Mouse (Mus musculus): ENCODE results near the gene 4930579F01Rik.
"Not testable (repeated sequence)": the region's sequence is repeated elsewhere in the genome, so short reads cannot be mapped to it uniquely, and the experiment has no call there.

The 4930579F01Rik gene

GRCm38 (mm10) chr3:138144642-138145171, 48.9 kb downstream of the 4930579F01Rik start, which contains the start of gene Mttp:
Gene Mttp (minus strand): TSS chr3:138144968.
- peak; percentile 64 to 73 for DNase-seq (ENCODE audit: low spot score in 2 of 2)

DNA sequence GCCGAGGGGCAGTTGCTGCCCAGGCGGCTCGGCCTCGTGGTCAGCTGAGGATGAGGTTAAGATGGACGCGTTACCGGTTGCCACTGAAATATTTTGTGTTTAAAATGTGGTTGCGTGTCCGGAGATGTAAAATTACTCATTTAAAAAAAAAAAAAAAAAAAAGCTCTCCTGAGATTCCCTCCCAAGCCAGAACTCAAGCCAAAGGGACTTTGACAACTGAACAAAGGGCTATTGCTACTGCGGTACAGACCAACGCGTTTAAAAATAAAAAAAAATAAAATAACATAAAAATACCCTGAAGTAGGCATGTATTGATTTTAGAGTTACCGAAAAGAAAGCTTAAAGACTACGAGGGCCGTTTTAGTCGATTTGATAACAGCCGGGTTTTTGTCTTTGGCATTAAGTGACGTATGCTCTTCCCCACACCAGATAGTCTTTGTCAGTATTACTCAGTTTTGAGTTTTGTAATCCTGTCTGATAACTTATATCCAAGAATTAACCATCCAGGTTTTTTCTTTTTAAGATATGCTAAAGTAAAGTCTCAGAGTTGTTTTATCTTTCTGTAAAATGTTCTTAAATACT, 49.5 kb downstream of the 4930579F01Rik start:
- no peak for DNase-seq (ENCODE audit: low spot score in 2 of 2)

DNA sequence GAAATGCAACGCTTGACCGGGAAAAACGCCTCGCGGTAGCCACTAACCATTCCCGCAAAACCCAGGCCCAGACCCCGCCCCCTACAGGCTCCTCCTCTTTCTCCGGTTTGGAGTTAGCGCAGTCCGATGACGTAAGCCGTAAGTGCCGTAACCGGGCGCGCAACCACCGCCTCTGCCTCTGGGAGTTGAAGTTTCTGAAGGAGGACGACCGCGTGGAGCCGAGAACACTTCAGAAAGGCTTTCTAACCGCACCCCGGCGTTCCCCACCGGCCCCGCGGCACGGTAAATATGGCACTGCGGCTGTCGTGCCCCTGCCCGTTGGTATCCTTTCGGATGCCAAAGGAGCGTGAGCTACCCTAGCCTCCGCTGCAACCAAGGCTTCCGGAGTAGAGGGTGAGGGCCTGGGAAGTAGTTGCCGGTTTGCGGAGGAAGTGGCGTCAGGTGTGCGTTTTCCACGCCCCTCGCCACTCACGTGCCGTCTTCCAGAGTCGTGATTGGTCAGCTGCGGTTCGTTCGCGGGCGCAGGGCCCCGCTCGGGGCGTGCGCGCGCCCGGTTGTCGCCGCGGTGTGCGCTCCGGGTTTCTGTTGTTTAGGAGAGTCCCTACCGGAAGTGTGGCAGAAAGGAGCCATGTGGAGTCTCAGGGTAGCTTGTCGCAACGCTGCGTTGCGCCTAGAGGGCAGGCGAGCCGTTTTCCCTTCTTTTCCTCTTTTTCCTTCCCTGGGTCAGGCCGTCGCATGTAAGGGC, 50.1 kb downstream of the 4930579F01Rik start, which contains the start of gene Trmt10a:
TSS of gene Trmt10a (plus strand) at position 134 of the 745 bp plus-strand sequence.
- peak; percentile 95 to 98 for DNase-seq (ENCODE audit: low spot score in 2 of 2)

- DNase-seq (ENCODE audit: low spot score in 2 of 2) = no peak
Observed at GRCm38 (mm10) chr3:138142733-138143314, 50.8 kb downstream of the 4930579F01Rik start.

DNA sequence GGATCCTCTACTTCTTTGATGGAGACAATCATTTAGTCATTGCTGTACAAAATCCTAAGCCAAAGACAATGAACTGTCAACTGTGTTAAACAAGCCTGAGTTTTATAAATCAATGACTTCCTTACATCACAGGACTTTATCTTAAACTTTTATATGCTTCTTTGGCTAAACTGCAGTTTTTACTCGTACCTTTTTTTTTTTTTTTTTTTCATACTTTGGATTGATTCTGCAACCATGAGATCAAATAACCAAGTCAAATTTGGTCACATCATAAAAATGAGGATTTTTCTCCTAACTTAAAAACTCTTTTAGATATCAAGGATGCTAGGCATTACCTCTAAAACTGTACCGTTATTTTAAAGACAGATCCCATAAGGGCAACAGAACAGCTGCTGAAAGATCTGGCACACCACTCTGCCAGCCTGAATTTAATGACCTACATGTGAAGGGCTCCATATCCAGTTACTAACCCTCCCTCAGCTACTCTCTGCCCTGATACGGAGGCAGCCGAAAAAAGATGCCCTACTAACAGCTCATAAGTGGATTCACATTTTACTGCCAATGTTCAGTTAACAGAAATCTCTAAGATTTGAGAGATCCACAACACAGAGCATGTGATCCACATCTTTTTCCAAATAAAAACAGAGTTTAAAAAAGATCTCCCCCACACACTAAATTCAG, 51.4 kb downstream of the 4930579F01Rik start:
- no peak for DNase-seq (ENCODE audit: low spot score in 2 of 2)

GRCm38 (mm10) chr3:138139663-138140062, 54.0 kb downstream of the 4930579F01Rik start:
- DNase-seq (ENCODE audit: low spot score in 2 of 2) = no peak

- not testable (repeated sequence) for DNase-seq (ENCODE audit: low spot score in 2 of 2)
Observed at GRCm38 (mm10) chr3:138138146-138138545, 55.5 kb downstream of the 4930579F01Rik start.

GRCm38 (mm10) chr3:138134528-138134927, 59.1 kb downstream of the 4930579F01Rik start:
- no peak for DNase-seq (ENCODE audit: low spot score in 2 of 2)

GRCm38 (mm10) chr3:138133916-138134315, 59.7 kb downstream of the 4930579F01Rik start:
- no peak for DNase-seq (ENCODE audit: low spot score in 2 of 2)

DNA sequence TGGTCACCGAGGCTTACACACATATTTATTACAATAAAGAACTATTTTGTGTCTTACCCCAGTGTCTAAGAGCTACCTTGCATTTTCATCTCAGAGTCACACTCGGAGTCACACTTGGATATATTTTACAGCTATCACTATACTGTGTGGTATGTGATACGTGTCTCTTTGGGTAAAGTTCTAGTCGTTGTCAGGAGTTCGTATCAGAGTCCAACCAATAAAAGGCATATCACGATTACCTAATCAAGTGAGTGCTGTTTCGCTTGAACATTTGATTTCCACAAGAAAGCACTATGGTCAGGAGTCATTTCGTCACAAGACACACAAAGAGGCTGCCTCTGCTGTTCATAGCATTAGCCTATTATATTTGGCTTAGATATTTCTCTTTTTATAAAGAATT, 60.2 kb downstream of the 4930579F01Rik start:
- DNase-seq (ENCODE audit: low spot score in 2 of 2) = no peak

DNA sequence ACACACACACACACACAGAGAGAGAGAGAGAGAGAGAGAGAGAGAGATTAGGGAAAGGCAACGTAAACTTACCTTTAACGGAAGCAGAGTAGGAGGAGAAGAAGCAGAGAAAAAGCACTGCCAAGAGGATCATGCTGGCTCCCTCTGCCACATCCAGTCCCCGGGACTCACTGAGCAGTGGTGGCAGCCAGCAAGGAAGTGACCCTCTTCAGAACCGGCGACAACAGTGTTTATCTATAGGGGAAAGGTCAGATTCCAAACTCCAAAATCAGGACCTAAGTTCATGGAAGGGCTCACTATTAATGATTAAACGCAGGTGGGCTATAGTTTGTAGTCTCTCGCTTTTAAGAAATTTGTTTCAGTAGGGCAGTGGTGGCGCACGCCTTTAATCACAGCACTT, 62.5 kb downstream of the 4930579F01Rik start:
- no peak for DNase-seq (ENCODE audit: low spot score in 2 of 2)

DNA sequence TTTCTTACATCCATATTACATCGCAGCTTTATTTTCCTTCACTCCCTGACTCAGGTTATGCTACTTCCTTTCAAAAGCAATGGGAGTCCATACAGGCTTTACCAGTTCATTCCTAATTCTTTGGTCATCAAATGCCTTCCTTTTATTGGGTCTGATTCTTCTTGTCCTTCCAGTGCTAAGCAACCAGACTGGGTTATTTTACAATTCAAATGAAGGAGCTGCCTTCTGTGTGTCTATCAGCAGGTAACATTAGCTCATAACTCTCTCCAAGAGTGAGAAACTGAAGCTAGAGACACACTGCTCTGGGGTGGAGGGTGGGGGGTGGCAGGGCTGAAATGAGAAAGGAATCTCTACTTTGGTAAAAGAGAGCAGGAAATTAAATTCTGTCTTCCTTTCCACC, 62.9 kb downstream of the 4930579F01Rik start:
- DNase-seq (ENCODE audit: low spot score in 2 of 2) = no peak

GRCm38 (mm10) chr3:138129110-138129509, 64.5 kb downstream of the 4930579F01Rik start:
- DNase-seq (ENCODE audit: low spot score in 2 of 2) = no peak

DNA sequence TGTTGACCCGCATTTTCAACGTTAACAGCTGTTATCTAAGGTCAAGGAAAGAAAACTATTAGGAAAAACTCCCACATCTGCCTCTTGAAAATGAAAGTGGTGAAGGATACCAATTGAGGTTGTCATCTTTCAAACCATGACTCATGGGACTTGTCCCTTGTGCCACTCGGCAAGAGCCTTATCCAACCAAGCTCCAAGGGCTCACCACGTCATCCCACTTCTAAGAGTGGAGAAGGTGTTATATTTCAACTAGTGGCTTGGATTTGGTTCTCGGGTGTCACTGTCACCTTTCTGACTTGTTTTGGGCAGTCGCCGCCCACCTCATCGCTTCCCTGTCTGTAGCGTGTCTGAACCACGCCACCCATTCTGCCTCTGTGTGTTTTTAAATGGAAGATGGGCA, 69.8 kb downstream of the 4930579F01Rik start:
- DNase-seq (ENCODE audit: low spot score in 2 of 2) = no peak

DNA sequence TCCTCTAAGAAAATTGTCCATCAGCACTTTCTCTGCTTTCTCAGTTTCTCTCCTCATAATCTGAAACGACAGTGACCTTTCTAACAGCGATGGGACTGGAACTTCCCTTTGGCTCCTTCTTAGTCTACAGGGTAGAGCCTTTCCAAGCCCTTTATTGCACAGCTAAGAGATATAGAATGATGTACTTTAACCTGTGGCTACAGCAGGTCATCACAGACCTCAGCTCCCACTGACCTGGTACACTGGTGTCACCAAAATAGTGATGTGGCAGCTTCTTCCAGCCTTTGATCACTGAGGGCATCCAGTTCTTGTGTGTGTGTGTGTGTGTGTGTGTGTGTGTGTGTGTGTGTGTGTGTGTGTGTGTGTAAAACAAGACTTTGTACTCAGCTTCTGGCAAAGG, 72.2 kb downstream of the 4930579F01Rik start:
- no peak for DNase-seq (ENCODE audit: low spot score in 2 of 2)

DNA sequence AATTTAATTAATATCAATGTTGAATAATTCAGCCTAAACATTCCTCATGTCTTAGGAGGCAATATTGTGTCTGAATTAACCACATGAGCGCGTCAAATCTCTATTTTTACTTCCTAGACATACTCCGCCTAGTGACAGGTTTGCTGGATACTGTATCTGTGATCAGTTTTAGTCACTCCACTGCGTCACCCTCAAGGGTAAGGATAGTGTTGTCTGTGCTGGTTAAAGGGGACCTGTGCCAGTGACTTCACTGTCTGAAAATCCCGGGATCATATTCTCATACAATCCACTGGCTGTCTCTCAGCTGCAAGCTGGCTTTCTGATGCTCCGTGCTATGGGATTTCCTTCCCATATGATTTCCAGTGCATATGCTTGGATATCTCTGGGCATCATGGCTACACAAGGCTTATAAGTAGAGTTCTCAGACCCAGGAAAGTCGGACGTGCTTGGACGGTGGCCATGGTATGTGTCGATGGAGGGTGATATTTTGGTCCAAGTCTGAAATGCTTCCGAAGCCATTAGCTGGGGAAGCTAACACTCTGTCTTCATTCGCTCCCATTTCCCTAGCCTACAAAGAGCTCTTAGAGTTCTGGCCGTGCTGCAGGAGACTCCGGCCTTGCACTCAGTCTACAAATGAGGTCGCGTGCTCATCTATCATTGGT, 74.0 kb downstream of the 4930579F01Rik start:
- no peak for DNase-seq (ENCODE audit: low spot score in 2 of 2)

DNA sequence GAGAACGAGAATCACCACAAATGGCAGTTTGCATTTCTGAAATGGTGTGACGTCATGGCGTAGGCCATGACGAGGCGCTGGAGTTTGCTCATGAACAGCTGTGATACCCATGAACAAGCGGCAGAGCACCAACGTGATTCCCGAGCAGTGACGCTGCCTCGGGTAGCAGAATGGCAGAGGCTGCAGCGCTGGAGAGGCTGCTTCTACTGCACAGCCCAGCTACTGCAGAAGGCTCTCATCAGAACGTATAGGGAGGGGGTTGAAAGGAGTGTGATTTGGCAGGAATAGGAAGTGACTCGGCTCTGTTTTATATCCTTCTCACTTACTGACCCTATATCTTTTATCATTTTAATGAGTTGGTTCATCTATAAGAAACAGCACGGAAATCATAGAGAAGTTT, 74.8 kb downstream of the 4930579F01Rik start:
- DNase-seq (ENCODE audit: low spot score in 2 of 2) = no peak

DNA sequence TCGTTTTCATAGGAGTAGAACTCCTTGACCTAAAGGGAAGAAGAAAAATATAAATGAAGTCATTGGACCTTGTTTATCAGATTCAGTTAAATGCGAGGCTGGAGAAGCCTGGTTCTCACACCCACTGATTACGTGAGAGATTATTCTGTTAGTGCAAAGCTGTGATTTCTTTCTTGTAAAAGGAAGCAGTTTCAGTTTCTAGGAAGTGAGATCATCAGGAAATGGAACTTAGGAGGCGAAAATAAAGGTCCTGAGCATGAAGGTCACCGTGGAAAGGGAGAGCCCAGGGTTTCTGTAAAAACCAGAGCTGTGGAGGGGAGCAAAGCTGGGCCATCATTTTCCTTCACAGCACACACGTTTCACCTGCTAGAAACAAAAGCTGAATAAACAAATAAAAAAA, 75.2 kb downstream of the 4930579F01Rik start:
- no peak for DNase-seq (ENCODE audit: low spot score in 2 of 2)

DNA sequence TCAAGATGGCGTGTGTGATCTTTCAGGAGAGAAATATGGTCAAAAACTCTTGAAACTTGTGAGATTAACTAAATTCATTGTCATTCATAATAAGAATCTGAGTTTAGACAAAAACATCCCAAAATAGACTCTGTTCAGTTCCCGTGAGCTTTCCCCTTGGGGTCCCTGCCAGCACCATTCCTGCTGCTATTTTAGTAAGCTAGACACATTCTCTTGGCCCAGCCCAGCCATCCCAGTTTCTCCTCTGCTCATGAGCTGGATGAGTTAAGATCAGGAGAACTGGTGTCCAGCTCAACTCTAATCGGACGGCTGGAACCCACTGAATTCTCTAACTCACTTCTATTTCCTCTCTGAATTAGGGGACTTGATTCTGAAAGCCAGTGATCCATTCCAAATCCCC, 76.8 kb downstream of the 4930579F01Rik start:
- no peak for DNase-seq (ENCODE audit: low spot score in 2 of 2)

- DNase-seq (ENCODE audit: low spot score in 2 of 2) = no peak
Observed at GRCm38 (mm10) chr3:138114106-138114505, 79.5 kb downstream of the 4930579F01Rik start.

Measured in frontal cortex, postnatal 10 days (tissue).